Mouse (Mus musculus): ENCODE measurements around the gene Flvcr2.
"Not testable (repeated sequence)": the region's sequence is repeated elsewhere in the genome, so short reads cannot be mapped to it uniquely, and the experiment has no call there.

Flvcr2 gene

GRCm38 (mm10) chr12:85745827-85746695 lies at the start of gene Flvcr2:
TSS of gene Flvcr2 (plus strand) at chr12:85746539.
- DNase-seq, result peak; percentile 92

- not testable (repeated sequence) for DNase-seq
Measured at GRCm38 (mm10) chr12:85698179-85698578, 48.2 kb upstream of the Flvcr2 start.

- DNase-seq, result no peak
Measured at GRCm38 (mm10) chr12:85700191-85700841, 46.0 kb upstream of the Flvcr2 start.

GRCm38 (mm10) chr12:85700842-85701223 lies 45.5 kb upstream of the Flvcr2 start:
- no peak for DNase-seq

- no peak for DNase-seq
Measured at GRCm38 (mm10) chr12:85702166-85703055, 43.9 kb upstream of the Flvcr2 start.

- DNase-seq, result peak; percentile 33
Measured at GRCm38 (mm10) chr12:85703507-85703906, 42.8 kb upstream of the Flvcr2 start.

- DNase-seq, result peak; percentile 37
Measured at GRCm38 (mm10) chr12:85704566-85704965, 41.8 kb upstream of the Flvcr2 start.

- DNase-seq, result peak; percentile 95
Measured at GRCm38 (mm10) chr12:85705002-85705830, 41.1 kb upstream of the Flvcr2 start.

GRCm38 (mm10) chr12:85705831-85706530 lies 40.4 kb upstream of the Flvcr2 start:
- no peak for DNase-seq

- DNase-seq, result no peak
Measured at GRCm38 (mm10) chr12:85706906-85707305, 39.4 kb upstream of the Flvcr2 start.

- no peak for DNase-seq
Measured at GRCm38 (mm10) chr12:85707391-85707790, 38.9 kb upstream of the Flvcr2 start.

- DNase-seq, result no peak
Measured at GRCm38 (mm10) chr12:85708556-85708955, 37.8 kb upstream of the Flvcr2 start.

GRCm38 (mm10) chr12:85710695-85711094 lies 35.6 kb upstream of the Flvcr2 start:
- peak; percentile 20 for DNase-seq

GRCm38 (mm10) chr12:85712587-85712986 lies 33.8 kb upstream of the Flvcr2 start:
- no peak for DNase-seq

GRCm38 (mm10) chr12:85714126-85714525 lies 32.2 kb upstream of the Flvcr2 start:
- DNase-seq, result no peak

- no peak for DNase-seq
Measured at GRCm38 (mm10) chr12:85725306-85725705, 21.0 kb upstream of the Flvcr2 start.

- no peak for DNase-seq
Measured at GRCm38 (mm10) chr12:85726729-85727397, 19.5 kb upstream of the Flvcr2 start.

GRCm38 (mm10) chr12:85728181-85728580 lies 18.2 kb upstream of the Flvcr2 start:
- DNase-seq, result no peak

- DNase-seq, result peak; percentile 77
Measured at GRCm38 (mm10) chr12:85729022-85729944, 17.1 kb upstream of the Flvcr2 start.

GRCm38 (mm10) chr12:85729945-85730290 lies 16.4 kb upstream of the Flvcr2 start:
- DNase-seq, result no peak
